Mouse (Mus musculus): Measurements from ENCODE around the gene Slamf7. TPM values are rescaled to one million over a fixed set of nuclear protein-coding genes. Genes with fewer than 3 reads are reported as not detected.

Gene Slamf7
- polyA plus RNA-seq, 1 experiment from 2014 or later, result 0.18 TPM

GRCm38 (mm10) chr1:171613962-171614361 is 38.9 kb downstream of the Slamf7 start:
- ATAC-seq, result no peak
- WGBS, result 26% methylated on average over 2 of the region's 2 CpGs

GRCm38 (mm10) chr1:171610781-171611180 is 42.1 kb downstream of the Slamf7 start:
- Histone ChIP-seq H3K4me2 (replicated peaks; ENCODE audit: low read depth) (no peak overlapping the region), H3K9ac (ENCODE audit: low read depth, low read length) (no peak overlapping the region), H3K9me3 (ENCODE audit: control insufficient read depth) (no peaks in the 10 kb centered on the region), H3K4me3 (ENCODE audit: low read depth, low read length) (no peak overlapping the region), H3K27me3 (replicated peaks; ENCODE audit: control insufficient read depth, insufficient read depth, low read length) (no peaks in the 10 kb centered on the region), H3K36me3 (ENCODE audit: control insufficient read depth, insufficient read depth) (no peaks in the 10 kb centered on the region), H3K27ac (ENCODE audit: low read depth, low read length) (no peak overlapping the region), H3K4me1 (replicated peaks; ENCODE audit: control insufficient read depth, insufficient read depth, low read length) (no peaks in the 10 kb centered on the region)
- WGBS, result 35% methylated on average over 1 of the region's 1 CpGs
- no peak for ATAC-seq
- TF ChIP-seq CTCF (IDR thresholded peaks at IDR 0.05; ENCODE audit: low read depth), result peak; percentile 52

More at GRCm38 (mm10) chr1:171613962-171614361, 38.9 kb downstream of the Slamf7 start:
- peak; percentile 63 for TF ChIP-seq CTCF (IDR thresholded peaks at IDR 0.05; ENCODE audit: low read depth)
- Histone ChIP-seq H3K9ac (ENCODE audit: low read depth, low read length) (no peak overlapping the region), H3K4me2 (replicated peaks; ENCODE audit: low read depth) (no peak overlapping the region), H3K36me3 (ENCODE audit: control insufficient read depth, insufficient read depth) (no peaks in the 10 kb centered on the region), H3K4me3 (ENCODE audit: low read depth, low read length) (no peak overlapping the region), H3K9me3 (ENCODE audit: control insufficient read depth) (no peaks in the 10 kb centered on the region), H3K27me3 (replicated peaks; ENCODE audit: control insufficient read depth, insufficient read depth, low read length) (no peaks in the 10 kb centered on the region), H3K27ac (ENCODE audit: low read depth, low read length) (no peak overlapping the region), H3K4me1 (replicated peaks; ENCODE audit: control insufficient read depth, insufficient read depth, low read length) (no peaks in the 10 kb centered on the region)

- Histone ChIP-seq H3K27ac (ENCODE audit: low read depth, low read length) (no peak overlapping the region), H3K27me3 (replicated peaks; ENCODE audit: control insufficient read depth, insufficient read depth, low read length) (no peaks in the 10 kb centered on the region), H3K4me2 (replicated peaks; ENCODE audit: low read depth) (no peak overlapping the region), H3K36me3 (ENCODE audit: control insufficient read depth, insufficient read depth) (no peaks in the 10 kb centered on the region), H3K4me1 (replicated peaks; ENCODE audit: control insufficient read depth, insufficient read depth, low read length) (no peaks in the 10 kb centered on the region), H3K9ac (ENCODE audit: low read depth, low read length) (no peak overlapping the region), H3K9me3 (ENCODE audit: control insufficient read depth) (no peaks in the 10 kb centered on the region), H3K4me3 (ENCODE audit: low read depth, low read length) (no peak overlapping the region)
- peak; percentile 55 for TF ChIP-seq CTCF (IDR thresholded peaks at IDR 0.05; ENCODE audit: low read depth)
- ATAC-seq, result no peak
- 94% methylated on average over 2 of the region's 2 CpGs for WGBS
These were observed 42.8 kb downstream of the Slamf7 start for GRCm38 (mm10) chr1:171610026-171610425.

GRCm38 (mm10) chr1:171607176-171607575 is 45.7 kb downstream of the Slamf7 start, which contains the start of gene Ly9:
Gene Ly9 (minus strand): TSS chr1:171607410.
- 79% methylated on average over 9 of the region's 9 CpGs for WGBS
- ATAC-seq, result no peak
- no peak for TF ChIP-seq CTCF (IDR thresholded peaks at IDR 0.05; ENCODE audit: low read depth)

GRCm38 (mm10) chr1:171606656-171607055 is 46.2 kb downstream of the Slamf7 start:
- H3K4me2 ChIP-seq (replicated peaks; ENCODE audit: low read depth), result no peak overlapping the region
- H3K4me3 ChIP-seq (ENCODE audit: low read depth, low read length), result no peak overlapping the region
- no peaks in the 10 kb centered on the region for H3K4me1 ChIP-seq (replicated peaks; ENCODE audit: control insufficient read depth, insufficient read depth, low read length)
- TF ChIP-seq CTCF (IDR thresholded peaks at IDR 0.05; ENCODE audit: low read depth), result no peak
- no peak overlapping the region for H3K27ac ChIP-seq (ENCODE audit: low read depth, low read length)
- no peaks in the 10 kb centered on the region for H3K27me3 ChIP-seq (replicated peaks; ENCODE audit: control insufficient read depth, insufficient read depth, low read length)
- WGBS, result 55% methylated on average over 3 of the region's 3 CpGs
- no peaks in the 10 kb centered on the region for H3K9me3 ChIP-seq (ENCODE audit: control insufficient read depth)
- no peak for ATAC-seq
- H3K36me3 ChIP-seq (ENCODE audit: control insufficient read depth, insufficient read depth), result no peaks in the 10 kb centered on the region
- H3K9ac ChIP-seq (ENCODE audit: low read depth, low read length), result no peak overlapping the region

More at GRCm38 (mm10) chr1:171607176-171607575, 45.7 kb downstream of the Slamf7 start, which contains the start of gene Ly9:
- Histone ChIP-seq H3K36me3 (ENCODE audit: control insufficient read depth, insufficient read depth) (no peaks in the 10 kb centered on the region), H3K27me3 (replicated peaks; ENCODE audit: control insufficient read depth, insufficient read depth, low read length) (no peaks in the 10 kb centered on the region), H3K4me1 (replicated peaks; ENCODE audit: control insufficient read depth, insufficient read depth, low read length) (no peaks in the 10 kb centered on the region), H3K9ac (ENCODE audit: low read depth, low read length) (no peak within 1 kb of the TSS), H3K4me2 (replicated peaks; ENCODE audit: low read depth) (no peak within 1 kb of the TSS), H3K4me3 (ENCODE audit: low read depth, low read length) (no peak within 1 kb of the TSS), H3K27ac (ENCODE audit: low read depth, low read length) (no peak within 1 kb of the TSS), H3K9me3 (ENCODE audit: control insufficient read depth) (no peaks in the 10 kb centered on the region)

- Histone ChIP-seq H3K36me3 (ENCODE audit: control insufficient read depth, insufficient read depth) (no peaks in the 10 kb centered on the region), H3K9me3 (ENCODE audit: control insufficient read depth) (no peaks in the 10 kb centered on the region), H3K4me1 (replicated peaks; ENCODE audit: control insufficient read depth, insufficient read depth, low read length) (no peaks in the 10 kb centered on the region), H3K27me3 (replicated peaks; ENCODE audit: control insufficient read depth, insufficient read depth, low read length) (no peaks in the 10 kb centered on the region), H3K27ac (ENCODE audit: low read depth, low read length) (no peak overlapping the region), H3K4me3 (ENCODE audit: low read depth, low read length) (no peak overlapping the region), H3K9ac (ENCODE audit: low read depth, low read length) (no peak overlapping the region), H3K4me2 (replicated peaks; ENCODE audit: low read depth) (no peak overlapping the region)
- TF ChIP-seq CTCF (IDR thresholded peaks at IDR 0.05; ENCODE audit: low read depth), result no peak
- ATAC-seq, result no peak
- 82% methylated on average over 3 of the region's 3 CpGs for WGBS
These were observed 48.1 kb downstream of the Slamf7 start for GRCm38 (mm10) chr1:171604686-171605085.

GRCm38 (mm10) chr1:171584584-171584983 is 68.3 kb downstream of the Slamf7 start:
- Histone ChIP-seq H3K9me3 (ENCODE audit: control insufficient read depth) (no peaks in the 10 kb centered on the region), H3K4me3 (ENCODE audit: low read depth, low read length) (no peak overlapping the region), H3K36me3 (ENCODE audit: control insufficient read depth, insufficient read depth) (no peaks in the 10 kb centered on the region), H3K27me3 (replicated peaks; ENCODE audit: control insufficient read depth, insufficient read depth, low read length) (no peaks in the 10 kb centered on the region), H3K27ac (ENCODE audit: low read depth, low read length) (no peak overlapping the region), H3K4me1 (replicated peaks; ENCODE audit: control insufficient read depth, insufficient read depth, low read length) (no peaks in the 10 kb centered on the region), H3K4me2 (replicated peaks; ENCODE audit: low read depth) (no peak overlapping the region), H3K9ac (ENCODE audit: low read depth, low read length) (no peak overlapping the region)
- no peak for TF ChIP-seq CTCF (IDR thresholded peaks at IDR 0.05; ENCODE audit: low read depth)
- WGBS, result 71% methylated on average over 2 of the region's 2 CpGs
- no peak for ATAC-seq

Small RNAs within 50 kb of the gene (microRNA-seq; reads per million reads assigned to microRNA genes)
- gene Mir7683, result not detected

Other genes starting within 250 kb of the Slamf7 start
- 35.1 and 36.5 TPM in 2 replicates for gene Usf1, start 241.7 kb downstream of the Slamf7 start, polyA plus RNA-seq (2015; fragmentation: Nextera tagmentation; extraction: Ambion mirVana)
- gene Tstd1, start 234.2 kb downstream of the Slamf7 start, polyA plus RNA-seq (2015; fragmentation: Nextera tagmentation; extraction: Ambion mirVana), result 1.7 and 2.8 TPM in 2 replicates
- gene F11r, start 215.5 kb downstream of the Slamf7 start, polyA plus RNA-seq (2015; fragmentation: Nextera tagmentation; extraction: Ambion mirVana), result 72.5 and 83.1 TPM in 2 replicates
- gene Alyref2, start 149.6 kb downstream of the Slamf7 start, polyA plus RNA-seq (2015; fragmentation: Nextera tagmentation; extraction: Ambion mirVana), result 15.4 and 16.1 TPM in 2 replicates
- gene Itln1, start 117.7 kb downstream of the Slamf7 start, polyA plus RNA-seq (2015; fragmentation: Nextera tagmentation; extraction: Ambion mirVana), result 2.5 and 3.0 TPM in 2 replicates
- 0.37 and 0.44 TPM in 2 replicates for gene Cd244a, start 93.8 kb downstream of the Slamf7 start, polyA plus RNA-seq (2015; fragmentation: Nextera tagmentation; extraction: Ambion mirVana)
- 0.18 and 0.55 TPM in 2 replicates for gene Ly9, start 45.6 kb downstream of the Slamf7 start, polyA plus RNA-seq (2015; fragmentation: Nextera tagmentation; extraction: Ambion mirVana)
- 3.9 and 4.3 TPM in 2 replicates for gene Cd48, start 29.0 kb upstream of the Slamf7 start, polyA plus RNA-seq (2015; fragmentation: Nextera tagmentation; extraction: Ambion mirVana)
- 0.14 TPM in 1 of 2 replicates, not detected in the other for gene Slamf1, start 114.1 kb upstream of the Slamf7 start, polyA plus RNA-seq (2015; fragmentation: Nextera tagmentation; extraction: Ambion mirVana)
- 1.5 and 1.9 TPM in 2 replicates for gene Cd84, start 186.7 kb upstream of the Slamf7 start, polyA plus RNA-seq (2015; fragmentation: Nextera tagmentation; extraction: Ambion mirVana)
- not detected in 2 replicates for gene Gm10521, start 242.6 kb upstream of the Slamf7 start, polyA plus RNA-seq (2015; fragmentation: Nextera tagmentation; extraction: Ambion mirVana)

Data from intestine, postnatal 0 days (tissue).